8 mouse cellular contexts compared by ENCODE assay signal in genomic region chr3:51095847-51096447, GRCm38 (mm10).
DNase-seq lines count a peak whose midpoint lies in the region; ATAC-seq and TF ChIP-seq lines count a peak whose summit lies in the region.

No protein-coding gene starts in this region.

- intact Hi-C loops in heart, adult 2 months (cut with DNase I), result no loop called here

- 10% methylated on average over 14 of the region's 14 CpGs for WGBS in forebrain, embryonic 16.5 days
- whole genome bisulfite sequencing in neural tube, embryonic 14.5 days, result 26% methylated on average over 14 of the region's 14 CpGs
- 39% methylated on average over 14 of the region's 14 CpGs for WGBS in heart, adult 2 months

- H3K36me3 ChIP-seq in forebrain, embryonic 16.5 days (ENCODE audit: control insufficient read depth, insufficient read depth), result no peaks in the 10 kb centered on the region
- H3K36me3 ChIP-seq in neural tube, embryonic 14.5 days (ENCODE audit: control insufficient read depth, insufficient read depth, low read length), result no peaks in the 10 kb centered on the region
- no peaks in the 10 kb centered on the region for H3K36me3 ChIP-seq in heart, adult 2 months (ENCODE audit: control insufficient read depth, insufficient read depth, low read length)

- H3K4me3 ChIP-seq in forebrain, embryonic 16.5 days (replicated peaks; ENCODE audit: low read length), result no peak overlapping the region
- no peak overlapping the region for H3K4me3 ChIP-seq in neural tube, embryonic 14.5 days (ENCODE audit: low read depth, low read length)
- no peak overlapping the region for H3K4me3 ChIP-seq in heart, adult 2 months

- TF ChIP-seq CTCF in heart, adult 2 months (IDR thresholded peaks at IDR 0.05), result no peak

- H3K4me1 ChIP-seq in forebrain, embryonic 16.5 days (replicated peaks; ENCODE audit: control insufficient read depth, insufficient read depth, low read length), result peaks cover 25% of the 10 kb centered on the region
- H3K4me1 ChIP-seq in neural tube, embryonic 14.5 days (ENCODE audit: control insufficient read depth, insufficient read depth, low read length), result peaks cover 8% of the 10 kb centered on the region
- H3K4me1 ChIP-seq in heart, adult 2 months (ENCODE audit: control insufficient read depth, insufficient read depth, low read length), result no peaks in the 10 kb centered on the region

- no peaks in the 10 kb centered on the region for H3K9me3 ChIP-seq in forebrain, embryonic 16.5 days (ENCODE audit: control insufficient read depth, low read length)
- no peaks in the 10 kb centered on the region for H3K9me3 ChIP-seq in neural tube, embryonic 14.5 days (ENCODE audit: control insufficient read depth, low read length)

- H3K27me3 ChIP-seq in forebrain, embryonic 16.5 days (replicated peaks; ENCODE audit: control insufficient read depth, insufficient read depth, low read length), result no peaks in the 10 kb centered on the region
- no peaks in the 10 kb centered on the region for H3K27me3 ChIP-seq in neural tube, embryonic 14.5 days (ENCODE audit: control insufficient read depth, insufficient read depth, low read length)
- H3K27me3 ChIP-seq in heart, adult 2 months (ENCODE audit: control insufficient read depth, insufficient read depth, low read length), result no peaks in the 10 kb centered on the region

- DNase-seq in cerebellum, adult 9-11 months, result peak; percentile 52
- DNase-seq in left cerebral cortex, adult 11 months (ENCODE audit: low spot score), result peak; percentile 62
- no peak for DNase-seq in heart, adult 2 months
- DNase-seq in ovary, postnatal 14 days (ENCODE audit: low spot score), result no peak
- no peak for DNase-seq in heart, postnatal 4 days
- no peak for DNase-seq in embryo, embryonic 10.5 days (ENCODE audit: low spot score)

- no peak for TF ChIP-seq EP300 in heart, adult 2 months (IDR thresholded peaks at IDR 0.05; ENCODE audit: insufficient read depth, low read depth, low read length)

- peak overlapping the region; percentile 15; the same call in 1 of the 2 replicates for H3K9ac ChIP-seq in forebrain, embryonic 16.5 days (replicated peaks; ENCODE audit: low read depth, low read length)
- H3K9ac ChIP-seq in neural tube, embryonic 14.5 days (replicated peaks; ENCODE audit: low read depth, low read length), result no peak overlapping the region
- H3K9ac ChIP-seq in heart, adult 2 months (ENCODE audit: low read depth, low read length), result no peak overlapping the region

- H3K27ac ChIP-seq in forebrain, embryonic 16.5 days (ENCODE audit: low read length), result peak overlapping the region; percentile 96
- peak overlapping the region; percentile 49; the same call in 1 of the 2 replicates for H3K27ac ChIP-seq in neural tube, embryonic 14.5 days (ENCODE audit: low read depth, low read length)
- no peak overlapping the region for H3K27ac ChIP-seq in heart, adult 2 months

- TF ChIP-seq POLR2A in heart, adult 2 months (IDR thresholded peaks at IDR 0.05; ENCODE audit: insufficient read depth, low read depth, low read length), result no peak

- ATAC-seq in forebrain, embryonic 16.5 days, result peak; percentile 89
- peak; percentile 57; the same call in 1 of the 2 replicates for ATAC-seq in neural tube, embryonic 14.5 days (ENCODE audit: low read depth)

- H3K4me2 ChIP-seq in forebrain, embryonic 16.5 days (ENCODE audit: low read length), result peak overlapping the region; percentile 40
- no peak overlapping the region for H3K4me2 ChIP-seq in neural tube, embryonic 14.5 days (ENCODE audit: low read depth, low read length)

- H3K79me2 ChIP-seq in heart, adult 2 months (replicated peaks; ENCODE audit: control insufficient read depth, insufficient read depth, low read length), result no peaks in the 10 kb centered on the region

Comparison
In these comparisons a context has a peak if more than half of its experiments do, and no peak if none do; other contexts are left out.
1. DNase-seq: peak in cerebellum, adult 9-11 months (single experiment) and left cerebral cortex, adult 11 months (single experiment); none in heart, adult 2 months (0 of 2), ovary, postnatal 14 days (single experiment), heart, postnatal 4 days (single experiment) and embryo, embryonic 10.5 days (single experiment).